Mouse (Mus musculus) ZHBTc4 (cell line): ENCODE data around the gene St3gal6.
A peak's percentile ranks its signal among the peaks of the same experiment; 100 is the strongest.
"Not testable (repeated sequence)": the region's sequence is repeated elsewhere in the genome, so short reads cannot be mapped to it uniquely, and the experiment has no call there.

ENCODE experiments used
- DNase-seq: peaks from one replicate; pipeline ENCODE4 v3.0.0-alpha.2; 2011; ENCODE audit warnings: low read depth, low spot score

St3gal6 gene

GRCm38 (mm10) chr16:58479898-58480448 is 44.1 kb downstream of the St3gal6 start:
- DNase-seq = no peak

- DNase-seq = peak; percentile 33
Observed at GRCm38 (mm10) chr16:58476363-58476762, 47.7 kb downstream of the St3gal6 start.

- no peak for DNase-seq
Observed at GRCm38 (mm10) chr16:58475544-58476154, 48.4 kb downstream of the St3gal6 start.

GRCm38 (mm10) chr16:58474875-58475274 is 49.2 kb downstream of the St3gal6 start:
- no peak for DNase-seq

DNA sequence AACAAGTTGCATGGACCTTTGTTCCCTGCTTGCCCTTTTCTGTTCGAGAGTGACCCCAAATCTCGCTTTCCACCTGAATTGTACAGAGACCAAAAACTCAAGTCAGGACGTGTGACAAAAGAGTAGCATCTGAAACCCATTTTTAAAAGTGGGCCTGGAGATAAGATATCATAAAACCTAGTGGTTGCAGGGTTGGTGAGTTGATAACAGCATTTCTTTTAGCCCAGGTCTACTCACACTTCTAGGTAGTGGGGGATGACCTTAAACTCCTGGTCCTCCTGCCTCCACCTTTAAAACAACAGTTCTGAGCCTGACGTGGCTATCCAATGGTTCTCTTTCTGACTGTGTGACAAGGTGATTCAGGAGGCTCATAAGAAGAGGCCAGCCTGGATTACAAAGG is 53.2 kb downstream of the St3gal6 start:
- DNase-seq = no peak

GRCm38 (mm10) chr16:58470061-58470460 is 54.0 kb downstream of the St3gal6 start:
- DNase-seq = peak; percentile 7

DNA sequence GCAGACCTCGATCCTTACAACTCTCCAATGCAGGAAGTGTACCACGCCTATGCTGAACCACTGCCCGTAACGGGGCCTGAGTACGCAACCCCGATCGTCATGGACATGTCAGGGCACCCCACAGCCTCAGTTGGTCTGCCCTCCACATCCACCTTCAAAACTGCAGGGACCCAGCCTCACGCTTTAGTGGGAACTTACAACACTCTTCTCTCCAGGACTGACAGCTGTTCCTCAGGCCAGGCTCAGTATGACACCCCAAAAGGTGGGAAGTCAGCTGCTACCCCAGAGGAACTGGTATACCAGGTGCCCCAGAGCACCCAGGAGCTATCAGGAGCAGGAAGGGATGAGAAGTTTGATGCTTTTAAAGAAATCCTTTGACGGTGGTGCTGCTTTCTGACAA is 58.6 kb downstream of the St3gal6 start:
- DNase-seq = no peak

- DNase-seq = no peak
Observed at GRCm38 (mm10) chr16:58464051-58464450, 60.0 kb downstream of the St3gal6 start.

DNA sequence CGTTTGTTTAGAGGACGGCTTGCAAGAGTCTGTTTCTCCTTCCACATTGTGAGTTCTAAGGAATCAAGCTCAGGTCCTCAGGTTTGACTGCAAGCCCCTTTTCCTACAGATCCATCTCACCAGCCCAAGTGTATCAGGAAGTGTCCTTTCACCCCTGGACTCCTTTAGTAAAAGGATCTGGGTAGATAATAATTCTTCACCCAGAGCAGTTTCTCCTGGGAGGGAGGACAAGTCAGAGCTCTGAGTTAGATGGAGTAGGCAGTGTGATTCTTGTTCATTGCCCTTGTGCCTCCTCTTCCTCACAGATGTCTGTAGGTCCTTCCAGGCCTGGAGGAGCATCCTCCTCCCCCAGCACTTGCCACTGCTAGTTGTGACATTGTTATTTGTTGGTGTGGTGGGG is 61.5 kb downstream of the St3gal6 start:
- no peak for DNase-seq

GRCm38 (mm10) chr16:58461856-58462518 is 62.1 kb downstream of the St3gal6 start:
- peak; percentile 12 for DNase-seq

GRCm38 (mm10) chr16:58460386-58460785 is 63.7 kb downstream of the St3gal6 start:
- no peak for DNase-seq

- not testable (repeated sequence) for DNase-seq
Observed at GRCm38 (mm10) chr16:58459966-58460365, 64.1 kb downstream of the St3gal6 start.

GRCm38 (mm10) chr16:58456991-58457390 is 67.1 kb downstream of the St3gal6 start:
- DNase-seq = no peak

- no peak for DNase-seq
Observed at GRCm38 (mm10) chr16:58456445-58456844, 67.6 kb downstream of the St3gal6 start.

GRCm38 (mm10) chr16:58455118-58455517 is 68.9 kb downstream of the St3gal6 start:
- DNase-seq = no peak

GRCm38 (mm10) chr16:58454617-58455016 is 69.4 kb downstream of the St3gal6 start:
- peak; percentile 71 for DNase-seq

GRCm38 (mm10) chr16:58453820-58454219 is 70.2 kb downstream of the St3gal6 start:
- DNase-seq = no peak

GRCm38 (mm10) chr16:58453138-58453537 is 70.9 kb downstream of the St3gal6 start:
- DNase-seq = no peak

GRCm38 (mm10) chr16:58451647-58452046 is 72.4 kb downstream of the St3gal6 start:
- no peak for DNase-seq

- DNase-seq = no peak
Observed at GRCm38 (mm10) chr16:58450648-58451047, 73.4 kb downstream of the St3gal6 start.

DNA sequence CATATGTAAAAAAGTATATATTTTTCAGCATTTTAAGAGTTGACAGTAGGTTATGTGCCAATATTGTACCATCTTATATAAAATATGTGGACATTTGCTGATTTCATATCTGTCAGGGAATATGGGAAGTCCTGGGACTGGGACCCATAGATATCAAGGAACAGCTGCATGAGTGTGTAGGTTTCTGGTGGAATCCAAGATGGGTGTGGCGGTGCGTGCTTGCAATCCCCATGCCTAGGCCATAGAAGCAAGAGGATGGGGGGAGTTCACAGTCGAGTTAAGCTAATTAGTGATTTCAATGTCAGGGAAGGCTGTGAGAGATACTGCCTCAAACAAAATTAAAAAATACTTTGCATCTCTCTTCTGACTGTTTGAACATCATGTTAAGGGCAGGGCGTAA is 75.0 kb downstream of the St3gal6 start:
- DNase-seq = no peak

DNA sequence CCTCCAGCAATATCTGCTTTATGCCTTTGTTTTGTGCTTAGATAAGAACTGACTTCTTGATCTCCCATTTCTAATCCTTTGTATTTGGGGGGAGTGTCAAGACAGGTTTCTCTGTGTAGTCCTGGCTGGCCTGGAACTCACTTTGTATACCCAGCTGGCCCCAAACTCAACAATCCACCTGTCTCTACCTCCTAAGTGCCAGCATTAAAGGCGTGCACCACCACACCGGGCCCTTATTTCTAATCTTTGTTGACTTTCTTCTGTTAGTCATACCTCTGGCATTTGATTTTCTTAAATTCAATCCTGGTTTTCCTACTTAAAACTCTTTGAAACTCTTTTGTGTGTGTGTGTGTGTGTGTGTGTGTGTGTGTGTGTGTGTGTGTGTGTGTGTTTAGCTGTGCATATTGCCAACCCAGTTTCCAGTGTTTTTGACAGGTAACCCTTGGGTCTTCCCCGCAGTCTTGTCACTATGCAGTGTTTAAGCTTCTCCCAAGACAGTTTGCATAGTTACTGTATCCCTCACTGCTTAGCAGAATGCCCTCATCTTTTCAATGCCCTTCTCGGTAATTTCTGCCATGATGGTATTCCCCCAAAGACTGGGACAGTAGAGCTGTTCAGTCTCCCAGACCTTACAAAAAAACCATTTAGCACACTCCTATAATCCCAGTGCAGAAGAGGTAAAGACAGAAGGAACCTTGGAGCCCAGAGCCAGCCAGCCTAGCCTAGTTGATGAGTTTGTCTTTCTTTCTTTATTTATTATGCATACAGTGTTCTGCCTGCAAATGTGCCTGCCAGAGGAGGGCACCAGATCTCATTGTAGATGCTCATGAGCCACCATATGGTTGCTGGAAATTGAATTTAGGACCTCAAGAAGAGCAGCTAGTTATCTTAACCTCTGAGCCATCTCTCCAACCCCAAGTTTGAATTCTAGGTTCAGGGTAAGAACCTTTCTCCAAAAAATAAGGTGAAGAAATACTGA is 77.5 kb downstream of the St3gal6 start:
- DNase-seq = no peak
